Mouse (Mus musculus) ES-Bruce4 (cell line): Measurements from ENCODE around the gene Apon.

Source experiments
- CTCF ChIP-seq: IDR thresholded peaks from one replicate; pipeline ENCODE4 v1.8.1; 2011; ENCODE audit warnings: low read depth, low read length
- EP300 ChIP-seq: IDR thresholded peaks from 2 replicates; pipeline ENCODE4 v1.6.1; 2011; ENCODE audit warnings: low read depth, low read length; ENCODE audit not compliant: insufficient read depth
- POLR2A ChIP-seq: IDR thresholded peaks from one replicate; pipeline ENCODE4 v1.8.1; 2011; ENCODE audit warnings: low read length; ENCODE audit not compliant: insufficient read depth

- no peak for TF ChIP-seq CTCF
- no peak for TF ChIP-seq POLR2A
- no peak for TF ChIP-seq EP300
Observed at GRCm38 (mm10) chr10:128210131-128210530, 43.8 kb upstream of the Apon start.
